Mouse (Mus musculus) MEL (cell line): ENCODE measurements around the gene Cdc42ep4. TPM values are rescaled to one million over a fixed set of nuclear protein-coding genes. Genes with fewer than 3 reads are reported as not detected.

Experiments
- DNase-seq: peaks from one replicate; pipeline ENCODE4 v3.0.0; 2011; ENCODE audit warnings: low read depth, low spot score
- H3K27ac ChIP-seq: 2 replicates; pipeline ENCODE4 v1.5.1; 2012; ENCODE audit warnings: low read depth, mild to moderate bottlenecking, control low read depth, low read length, moderate library complexity; ENCODE audit not compliant: control insufficient read depth
- H3K27me3 ChIP-seq, 2 experiments: fragments of 150-350 bp in 1 of 2; sonication (generic) in 1 of 2; 2 replicates each; pipeline ENCODE4 v1.6.1; 2012; ENCODE audit warnings: low read length in 2 of 2, mild to moderate bottlenecking in 2 of 2, improper control_type of control experiment in 1 of 2, moderate library complexity in 1 of 2; ENCODE audit not compliant: insufficient read depth in 2 of 2, control insufficient read depth in 1 of 2
- H3K36me3 ChIP-seq, 2 experiments: 2 replicates each; pipeline ENCODE4 v1.6.1; 2012 to 2014; ENCODE audit warnings: low read length in 2 of 2, improper control_type of control experiment in 1 of 2, inconsistent platforms in 1 of 2, mild to moderate bottlenecking in 1 of 2; ENCODE audit not compliant: insufficient read depth in 2 of 2, control insufficient read depth in 1 of 2
- H3K4me1 ChIP-seq, 2 experiments: fragments of 150-350 bp in 1 of 2; sonication (generic) in 1 of 2; 2 replicates each; pipeline ENCODE4 v1.6.1; 2012; ENCODE audit warnings: low read length in 2 of 2, improper control_type of control experiment in 1 of 2, mild to moderate bottlenecking in 1 of 2; ENCODE audit not compliant: insufficient read depth in 2 of 2, control insufficient read depth in 1 of 2
- H3K4me3 ChIP-seq, 2 experiments: fragments of 150-350 bp in 1 of 2; sonication (generic) in 1 of 2; 2 replicates each; pipeline ENCODE4 v1.5.1; 2012; ENCODE audit warnings: low read depth in 2 of 2, low read length in 2 of 2, mild to moderate bottlenecking in 2 of 2, moderate library complexity in 2 of 2, control low read depth in 1 of 2, improper control_type of control experiment in 1 of 2; ENCODE audit not compliant: control insufficient read depth in 1 of 2, insufficient read depth in 1 of 2
- H3K79me2 ChIP-seq: 2 replicates; pipeline ENCODE4 v1.6.1; 2012; ENCODE audit warnings: mild to moderate bottlenecking, low read length, moderate library complexity; ENCODE audit not compliant: control insufficient read depth, poor library complexity, insufficient read depth
- H3K9ac ChIP-seq: 2 replicates; pipeline ENCODE4 v1.6.1; 2012; ENCODE audit warnings: low read depth, mild to moderate bottlenecking, control low read depth, low read length, moderate library complexity; ENCODE audit not compliant: control insufficient read depth, poor library complexity, severe bottlenecking
- H3K9me3 ChIP-seq: fragments of 150-350 bp; sonication (generic); replicated peaks from 2 replicates; pipeline ENCODE4 v1.6.1; 2012; ENCODE audit warnings: mild to moderate bottlenecking, low read length, improper control_type of control experiment, moderate library complexity; ENCODE audit not compliant: insufficient read depth
- BHLHE40 ChIP-seq: IDR thresholded peaks from 2 replicates; pipeline ENCODE4 v1.6.1; 2012; ENCODE audit warnings: low read depth, mild to moderate bottlenecking, inconsistent platforms, low read length, improper control_type of control experiment, borderline replicate concordance
- CHD2 ChIP-seq: IDR thresholded peaks from 2 replicates; pipeline ENCODE4 v1.6.1; 2011; ENCODE audit warnings: low read length, improper control_type of control experiment
- CTCF ChIP-seq, 3 experiments: IDR thresholded peaks in 2 of 3; conservative IDR thresholded peaks in 1 of 3; 2 replicates each; pipeline ENCODE4 v1.5.1; 2011 to 2012; ENCODE audit warnings: low read length in 3 of 3, low read depth in 2 of 3, mild to moderate bottlenecking in 2 of 3, improper control_type of control experiment in 1 of 3, inconsistent platforms in 1 of 3, mixed read lengths in 1 of 3, moderate library complexity in 1 of 3; ENCODE audit not compliant: control insufficient read depth in 1 of 3, insufficient read depth in 1 of 3, poor library complexity in 1 of 3, severe bottlenecking in 1 of 3
- E2F4 ChIP-seq: IDR thresholded peaks from 2 replicates; pipeline ENCODE4 v1.6.1; 2011; ENCODE audit warnings: low read depth, low read length, improper control_type of control experiment, borderline replicate concordance
- ELF1 ChIP-seq: IDR thresholded peaks from 2 replicates; pipeline ENCODE4 v1.6.1; 2014; ENCODE audit warnings: low read depth, mild to moderate bottlenecking, inconsistent platforms, low read length, improper control_type of control experiment, moderate library complexity
- EP300 ChIP-seq, 2 experiments: IDR thresholded peaks; 2 replicates each; pipeline ENCODE4 v1.6.1; 2011; ENCODE audit warnings: improper control_type of control experiment in 2 of 2, low read length in 2 of 2, low read depth in 1 of 2, mild to moderate bottlenecking in 1 of 2
- ETS1 ChIP-seq: IDR thresholded peaks from 2 replicates; pipeline ENCODE4 v1.6.1; 2012; ENCODE audit warnings: low read depth, mild to moderate bottlenecking, inconsistent platforms, low read length, improper control_type of control experiment, moderate library complexity
- GABPA ChIP-seq: IDR thresholded peaks from 2 replicates; pipeline ENCODE4 v1.6.1; 2012; ENCODE audit warnings: low read depth, mild to moderate bottlenecking, inconsistent platforms, low read length, improper control_type of control experiment, moderate library complexity
- JUND ChIP-seq: IDR thresholded peaks from 2 replicates; pipeline ENCODE4 v1.6.1; 2011; ENCODE audit warnings: low read depth, mild to moderate bottlenecking, improper control_type of control experiment, low read length
- MAFK ChIP-seq: IDR thresholded peaks from 2 replicates; pipeline ENCODE4 v1.6.1; 2011; ENCODE audit warnings: low read depth, mild to moderate bottlenecking, low read length, improper control_type of control experiment, borderline replicate concordance
- MAX ChIP-seq: IDR thresholded peaks from 2 replicates; pipeline ENCODE4 v1.6.1; 2011; ENCODE audit warnings: low read length, improper control_type of control experiment
- MAZ ChIP-seq: IDR thresholded peaks from 2 replicates; pipeline ENCODE4 v1.6.1; 2012; ENCODE audit warnings: low read depth, mild to moderate bottlenecking, inconsistent platforms, low read length, improper control_type of control experiment
- MEF2A ChIP-seq: IDR thresholded peaks from 2 replicates; pipeline ENCODE4 v1.6.1; 2014; ENCODE audit warnings: low read depth, mild to moderate bottlenecking, inconsistent platforms, low read length, improper control_type of control experiment; ENCODE audit not compliant: poor library complexity, insufficient replicate concordance, severe bottlenecking; ENCODE audit errors: extremely low read depth
- MXI1 ChIP-seq: IDR thresholded peaks from 2 replicates; pipeline ENCODE4 v1.6.1; 2011; ENCODE audit warnings: mild to moderate bottlenecking, low read depth, low read length, improper control_type of control experiment
- MYB ChIP-seq: IDR thresholded peaks from 2 replicates; pipeline ENCODE4 v1.6.1; 2011; ENCODE audit warnings: mild to moderate bottlenecking, low read depth, low read length, improper control_type of control experiment
- MYC ChIP-seq: IDR thresholded peaks from 2 replicates; pipeline ENCODE4 v1.6.1; 2011; ENCODE audit warnings: low read depth, mild to moderate bottlenecking, low read length, improper control_type of control experiment, moderate library complexity
- NELFE ChIP-seq: IDR thresholded peaks from 2 replicates; pipeline ENCODE4 v1.6.1; 2011; ENCODE audit warnings: low read depth, low read length, improper control_type of control experiment
- POLR2A ChIP-seq, 2 experiments: IDR thresholded peaks; 2 replicates each; pipeline ENCODE4 v1.6.1; 2011 to 2012; ENCODE audit warnings: low read length in 2 of 2, mild to moderate bottlenecking in 2 of 2, control low read depth in 1 of 2, improper control_type of control experiment in 1 of 2, low read depth in 1 of 2, moderate library complexity in 1 of 2; ENCODE audit not compliant: control insufficient read depth in 1 of 2, insufficient read depth in 1 of 2, poor library complexity in 1 of 2
- POLR2AphosphoS2 ChIP-seq: IDR thresholded peaks from 2 replicates; pipeline ENCODE4 v1.6.1; 2011; ENCODE audit warnings: low read length, improper control_type of control experiment
- POLR2AphosphoS5 ChIP-seq: IDR thresholded peaks from 2 replicates; pipeline ENCODE4 v1.6.1; 2012; ENCODE audit warnings: low read depth, borderline replicate concordance, mild to moderate bottlenecking, inconsistent platforms, low read length, moderate library complexity, mixed read lengths
- RAD21 ChIP-seq: IDR thresholded peaks from 2 replicates; pipeline ENCODE4 v1.6.1; 2011; ENCODE audit warnings: mild to moderate bottlenecking, low read depth, low read length, improper control_type of control experiment
- RCOR1 ChIP-seq: IDR thresholded peaks from 2 replicates; pipeline ENCODE4 v1.6.1; 2012; ENCODE audit warnings: low read depth, mild to moderate bottlenecking, inconsistent platforms, low read length, improper control_type of control experiment
- TAL1 ChIP-seq: IDR thresholded peaks from 2 replicates; pipeline ENCODE4 v1.6.1; 2012; ENCODE audit warnings: mild to moderate bottlenecking, inconsistent platforms, low read length, moderate library complexity, mixed read lengths
- TBP ChIP-seq: IDR thresholded peaks from 2 replicates; pipeline ENCODE4 v1.8.0; 2011; ENCODE audit warnings: low read depth, low read length, improper control_type of control experiment
- TCF12 ChIP-seq: IDR thresholded peaks from 2 replicates; pipeline ENCODE4 v1.6.1; 2014; ENCODE audit warnings: low read depth, mild to moderate bottlenecking, inconsistent platforms, low read length, improper control_type of control experiment, moderate library complexity
- UBTF ChIP-seq: IDR thresholded peaks from 2 replicates; pipeline ENCODE4 v1.6.1; 2012; ENCODE audit warnings: low read depth, mild to moderate bottlenecking, inconsistent platforms, low read length, improper control_type of control experiment, moderate library complexity, borderline replicate concordance; ENCODE audit not compliant: insufficient read depth
- USF1 ChIP-seq: IDR thresholded peaks from 2 replicates; pipeline ENCODE4 v1.6.1; 2014; ENCODE audit warnings: low read depth, mild to moderate bottlenecking, inconsistent platforms, low read length, improper control_type of control experiment, moderate library complexity
- USF2 ChIP-seq, 2 experiments: IDR thresholded peaks; 2 replicates each; pipeline ENCODE4 v1.6.1; 2011 to 2012; ENCODE audit warnings: improper control_type of control experiment in 2 of 2, low read length in 2 of 2, borderline replicate concordance in 1 of 2, inconsistent platforms in 1 of 2, low read depth in 1 of 2, mild to moderate bottlenecking in 1 of 2; ENCODE audit not compliant: insufficient read depth in 1 of 2
- ZMIZ1 ChIP-seq: IDR thresholded peaks from 2 replicates; pipeline ENCODE4 v1.6.1; 2012; ENCODE audit warnings: low read depth, mild to moderate bottlenecking, inconsistent platforms, low read length, improper control_type of control experiment, moderate library complexity
- ZNF384 ChIP-seq: IDR thresholded peaks from 2 replicates; pipeline ENCODE4 v1.6.1; 2012; ENCODE audit warnings: low read depth, mild to moderate bottlenecking, inconsistent platforms, low read length, improper control_type of control experiment
- polyA plus RNA-seq, 2 experiments: library from polyadenylated mRNA; stranded (reverse) in 1 of 2; unstranded in 1 of 2; fragments of >175 nt in 1 of 2; fragments of >200 nt in 1 of 2; gene quantifications; 2 replicates each; pipeline versions ENCODE4 v1.2.1 to v1.2.4; 2012; ENCODE audit warnings: low replicate concordance in 2 of 2, low read depth in 1 of 2; ENCODE audit not compliant: insufficient read length in 2 of 2, insufficient read depth in 1 of 2, missing spikeins in 1 of 2
- total RNA-seq: library from RNA; depleted of rRNA; stranded (reverse); fragments of 300-350 nt; gene quantifications from 2 replicates; pipeline ENCODE4 v1.2.3, GENCODE M21; 2012

The Cdc42ep4 gene
- total and polyA plus RNA-seq, 3 experiments: 27.7 to 39.0 TPM; not detected in 1

GRCm38 (mm10) chr11:113750571-113751483, 854 bp downstream of the Cdc42ep4 start:
- Histone ChIP-seq H3K4me1 (peaks cover 6 to 15% of the 10 kb centered on the region in 2 experiments; a peak in 3 of 4 replicates), H3K79me2 (peaks cover 50% of the 10 kb centered on the region), H3K27ac (peak overlapping the region; percentile 69), H3K36me3 (peaks cover 0 to 16% of the 10 kb centered on the region in 2 experiments; a peak in 3 of 4 replicates), H3K27me3 (no peaks in the 10 kb centered on the region), H3K9ac (peak overlapping the region; percentile 80), H3K4me3 (peak overlapping the region; percentile 71 to 83), H3K9me3 (no peaks in the 10 kb centered on the region)
- TF ChIP-seq MYC (no peak), USF1 (0 out of 2 replicates have a peak, but pooled peaks have one; percentile 25), POLR2A (IDR thresholded peaks at IDR 0.05; ENCODE audit: control insufficient read depth in 1 of 2, insufficient read depth in 1 of 2, low read depth in 1 of 2, low read length in 2 of 2, poor library complexity in 1 of 2) (peak; percentile 35 to 57; a peak in 2 of 4 replicates), GABPA (no peak), MEF2A (no peak), CHD2 (no peak), RCOR1 (no peak), RAD21 (peak; percentile 37), UBTF (0 out of 2 replicates have a peak, but pooled peaks have one; percentile 74), EP300 (IDR thresholded peaks at IDR 0.05; ENCODE audit: low read depth in 1 of 2, low read length in 2 of 2) (peak in 1 of 2 experiments; percentile 59; a peak in 2 of 4 replicates), E2F4 (no peak), ZMIZ1 (no peak), MYB (peak; percentile 80; the same call in 1 of the 2 replicates), TAL1 (no peak), JUND (no peak), CTCF (IDR thresholded peaks at IDR 0.05 in 2 of 3, conservative IDR thresholded peaks at IDR 0.05 in 1 of 3; ENCODE audit: control insufficient read depth in 1 of 3, insufficient read depth in 1 of 3, low read depth in 2 of 3, low read length in 3 of 3, poor library complexity in 1 of 3, severe bottlenecking in 1 of 3) (peak; percentile 47 to 80 (median 76); a peak in 5 of 6 replicates), ELF1 (no peak), TCF12 (peak; percentile 4; the same call in 1 of the 2 replicates), MAFK (no peak), ZNF384 (no peak), POLR2AphosphoS2 (peak; percentile 4; the same call in 1 of the 2 replicates), USF2 (IDR thresholded peaks at IDR 0.05; ENCODE audit: borderline replicate concordance in 1 of 2, insufficient read depth in 1 of 2, low read depth in 1 of 2, low read length in 2 of 2) (no peak), MXI1 (peak; percentile 81), MAX (peak; percentile 63), ETS1 (0 out of 2 replicates have a peak, but pooled peaks have one; percentile 2), TBP (peak; percentile 62), NELFE (peak; percentile 48; the same call in 1 of the 2 replicates), MAZ (0 out of 2 replicates have a peak, but pooled peaks have one; percentile 61), BHLHE40 (no peak), POLR2AphosphoS5 (peak; percentile 23; the same call in 1 of the 2 replicates)
- DNase-seq: peak; percentile 94
